Mouse (Mus musculus): ENCODE measurements around the gene Apol6. TPM values are rescaled to one million over a fixed set of nuclear protein-coding genes. Genes with fewer than 3 reads are reported as not detected.

The Apol6 gene
- total RNA-seq, 2 experiments from 2014 or later = not detected

DNA sequence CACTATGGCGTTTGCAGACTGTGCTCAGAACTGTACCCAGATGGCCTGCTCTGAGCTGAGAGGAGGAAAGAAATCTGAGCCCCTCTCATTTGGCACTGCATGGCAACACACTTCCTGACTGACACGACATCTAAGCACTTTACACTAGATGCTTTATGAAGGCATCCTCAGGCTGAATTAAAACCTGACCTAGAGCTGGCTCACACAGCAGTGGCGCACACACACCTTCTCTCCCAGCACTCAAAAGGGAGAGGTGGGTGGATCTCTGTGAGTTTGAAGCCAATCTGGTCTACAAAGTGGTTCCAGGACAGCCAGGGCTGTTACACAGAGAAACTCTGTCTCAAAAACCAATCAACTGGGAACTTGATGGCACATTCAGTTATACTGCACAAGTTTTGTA lies 55.2 kb downstream of the Apol6 start:
- intact Hi-C loops (cut with DNase I) = no loop called here
- no peak for DNase-seq

DNA sequence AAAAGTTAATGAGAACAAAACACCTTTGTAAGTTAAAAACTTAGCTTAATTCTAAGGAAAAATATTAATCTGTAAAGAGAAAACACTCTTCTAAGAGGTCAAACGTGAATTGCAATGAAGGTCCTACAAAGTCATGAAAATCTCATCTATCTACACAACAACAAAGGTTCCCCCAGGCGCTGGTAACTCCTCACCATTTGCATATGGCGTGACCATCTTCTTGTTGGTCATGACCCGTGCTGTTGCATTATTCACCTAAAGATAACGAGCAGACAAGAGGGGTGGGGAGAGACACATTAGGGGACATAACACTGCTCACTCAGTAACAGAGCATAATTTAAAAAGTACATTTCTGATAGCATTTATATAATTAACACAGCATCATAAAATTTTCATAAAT lies 58.2 kb downstream of the Apol6 start:
- no peak for DNase-seq
- intact Hi-C loops (cut with DNase I) = no loop called here

DNA sequence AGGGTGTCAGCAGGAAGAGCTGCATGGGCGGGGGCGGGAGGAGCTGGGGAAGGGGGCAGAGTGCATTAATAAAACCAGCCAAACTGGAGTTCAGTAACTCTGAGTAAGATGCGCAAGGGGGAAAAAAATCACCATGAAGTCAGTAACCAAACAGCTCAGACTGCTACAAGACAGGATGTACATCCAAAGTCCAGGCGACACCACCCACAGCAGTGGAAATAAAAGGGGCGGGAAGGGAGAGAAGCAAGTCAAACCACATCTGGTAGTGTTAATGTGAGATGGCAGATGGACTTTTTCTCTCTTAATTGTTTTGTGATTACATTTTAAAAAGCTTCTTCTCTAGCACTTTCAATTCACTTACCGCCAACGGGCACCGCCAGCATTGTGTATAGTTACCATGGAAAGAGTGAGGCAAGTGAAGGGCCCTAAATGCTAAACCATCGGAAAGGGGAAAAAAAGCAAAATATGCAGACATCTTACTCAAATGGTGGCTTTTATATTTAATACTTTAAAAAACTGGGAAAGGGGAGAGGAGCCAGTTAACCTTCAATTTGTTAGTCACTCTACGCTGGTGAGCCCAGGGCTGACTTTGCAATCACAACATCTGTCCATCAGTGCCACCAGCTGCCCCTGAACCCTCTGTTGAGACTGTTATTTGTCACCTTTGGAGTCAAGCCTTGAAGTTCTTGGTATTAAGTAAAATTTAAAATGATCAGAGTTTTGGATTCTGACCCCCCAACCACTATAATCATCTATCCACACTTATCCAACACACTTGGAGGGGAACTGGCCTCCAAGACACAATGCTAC lies 60.0 kb downstream of the Apol6 start:
- intact Hi-C loops (cut with DNase I) = no loop called here
- DNase-seq = no peak

GRCm38 (mm10) chr15:77105273-77105672 lies 60.7 kb downstream of the Apol6 start:
- intact Hi-C loops (cut with DNase I) = no loop called here
- no peak for DNase-seq

Other genes with a start within 250 kb of the Apol6 start
- 10 to 100 TPM; 51.1 to 52.2 TPM for gene Zfp251, start 173.3 kb upstream of the Apol6 start, total RNA-seq (2021)
- 10 to 100 TPM; 11.7 to 12.9 TPM for gene Zfp7, start 165.5 kb upstream of the Apol6 start, total RNA-seq (2021)
- under 1 TPM in 1 of 2 experiments, not detected in 1; 0.62 TPM for gene Gm49527, start 165.4 kb upstream of the Apol6 start, total RNA-seq (2021)
- 10 to 100 TPM; 24.5 to 25.2 TPM for gene Zfp647, start 119.3 kb upstream of the Apol6 start, total RNA-seq (2021)
- gene 1110038F14Rik, start 96.2 kb upstream of the Apol6 start, total RNA-seq (2021) = 10 to 100 TPM; 24.4 to 24.5 TPM
- gene Mb, start 5.9 kb downstream of the Apol6 start, total RNA-seq (2021) = not detected